Mouse (Mus musculus): ENCODE measurements around the gene Ankrd31.

DNA sequence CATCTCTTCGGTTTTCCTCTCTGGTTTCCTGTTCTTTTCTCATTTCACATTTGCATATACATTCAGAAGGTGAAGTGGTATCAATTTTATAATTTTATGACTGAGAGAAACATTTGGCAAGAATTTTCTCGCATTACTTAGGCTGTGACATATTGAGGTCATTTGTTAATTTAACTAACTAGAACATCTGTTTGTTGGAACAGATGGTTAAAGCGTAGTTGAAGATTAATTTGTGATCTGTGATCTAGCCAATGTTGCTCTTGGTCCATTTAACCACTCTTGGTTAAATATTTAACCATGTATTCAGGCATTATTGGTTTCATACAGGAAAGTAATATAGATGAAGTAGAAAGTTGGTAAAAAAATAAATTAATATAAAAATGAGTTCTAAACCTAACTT lies 47.2 kb downstream of the Ankrd31 start:
- TF ChIP-seq CTCF (IDR thresholded peaks at IDR 0.05; ENCODE audit: low read depth) (no peak), EP300 (IDR thresholded peaks at IDR 0.05; ENCODE audit: low read depth) (no peak)

All from heart, postnatal 0 days (tissue).